Mouse (Mus musculus): Measurements from ENCODE around the gene Uvssa. TPM values are rescaled to one million over a fixed set of nuclear protein-coding genes. Genes with fewer than 3 reads are reported as not detected.
A peak's percentile ranks its signal among the peaks of the same experiment; 100 is the strongest.

Gene Uvssa
- polyA plus RNA-seq, 1 experiment from 2014 or later, result 8.8 TPM

GRCm38 (mm10) chr5:33349706-33350105, 28.6 kb upstream of the Uvssa start:
- H3K4me3 ChIP-seq, result no peak overlapping the region
- no peaks in the 10 kb centered on the region; the same call in 1 of the 2 replicates for H3K4me1 ChIP-seq
- H3K4me2 ChIP-seq (replicated peaks), result no peak overlapping the region
- H3K27me3 ChIP-seq, result no peaks in the 10 kb centered on the region
- 74% methylated on average over 4 of the region's 4 CpGs for WGBS
- no peak for ATAC-seq (replicated peaks)
- no peak overlapping the region for H3K27ac ChIP-seq (replicated peaks)
- no peaks in the 10 kb centered on the region for H3K9me3 ChIP-seq
- no peaks in the 10 kb centered on the region for H3K36me3 ChIP-seq
- H3K9ac ChIP-seq (replicated peaks), result no peak overlapping the region

GRCm38 (mm10) chr5:33351556-33352272, 26.6 kb upstream of the Uvssa start:
- no peaks in the 10 kb centered on the region for H3K27me3 ChIP-seq
- H3K36me3 ChIP-seq, result no peaks in the 10 kb centered on the region
- no peak overlapping the region for H3K9ac ChIP-seq (replicated peaks)
- no peak for ATAC-seq (replicated peaks)
- no peak overlapping the region for H3K4me3 ChIP-seq
- H3K4me1 ChIP-seq, result no peaks in the 10 kb centered on the region; the same call in 1 of the 2 replicates
- H3K9me3 ChIP-seq, result no peaks in the 10 kb centered on the region
- H3K4me2 ChIP-seq (replicated peaks), result no peak overlapping the region
- 88% methylated on average over 3 of the region's 3 CpGs for WGBS
- H3K27ac ChIP-seq (replicated peaks), result no peak overlapping the region

- H3K4me3 ChIP-seq, result no peak overlapping the region
- H3K36me3 ChIP-seq, result no peaks in the 10 kb centered on the region
- no peaks in the 10 kb centered on the region for H3K9me3 ChIP-seq
- H3K9ac ChIP-seq (replicated peaks), result no peak overlapping the region
- H3K27ac ChIP-seq (replicated peaks), result no peak overlapping the region
- no peak overlapping the region for H3K4me2 ChIP-seq (replicated peaks)
- ATAC-seq (replicated peaks), result no peak
- 81% methylated on average over 8 of the region's 8 CpGs for WGBS
- no peaks in the 10 kb centered on the region; the same call in 1 of the 2 replicates for H3K4me1 ChIP-seq
- H3K27me3 ChIP-seq, result no peaks in the 10 kb centered on the region
These were observed 26.1 kb upstream of the Uvssa start for GRCm38 (mm10) chr5:33352273-33352645.

GRCm38 (mm10) chr5:33353011-33353410, 25.3 kb upstream of the Uvssa start:
- 81% methylated on average over 3 of the region's 3 CpGs for WGBS
- no peak for ATAC-seq (replicated peaks)

GRCm38 (mm10) chr5:33357494-33357893, 20.9 kb upstream of the Uvssa start:
- no peaks in the 10 kb centered on the region; the same call in 1 of the 2 replicates for H3K4me1 ChIP-seq
- H3K4me3 ChIP-seq, result no peak overlapping the region
- no peak for ATAC-seq (replicated peaks)
- H3K9ac ChIP-seq (replicated peaks), result no peak overlapping the region
- H3K36me3 ChIP-seq, result peaks cover 37% of the 10 kb centered on the region
- 95% methylated on average over 1 of the region's 1 CpGs for WGBS
- H3K27ac ChIP-seq (replicated peaks), result no peak overlapping the region
- H3K27me3 ChIP-seq, result no peaks in the 10 kb centered on the region
- no peaks in the 10 kb centered on the region for H3K9me3 ChIP-seq
- H3K4me2 ChIP-seq (replicated peaks), result no peak overlapping the region

More at GRCm38 (mm10) chr5:33353011-33353410, 25.3 kb upstream of the Uvssa start:
- Histone ChIP-seq H3K36me3 (no peaks in the 10 kb centered on the region), H3K9ac (replicated peaks) (no peak overlapping the region), H3K4me3 (no peak overlapping the region), H3K4me1 (no peaks in the 10 kb centered on the region; the same call in 1 of the 2 replicates), H3K9me3 (no peaks in the 10 kb centered on the region), H3K27ac (replicated peaks) (no peak overlapping the region), H3K27me3 (no peaks in the 10 kb centered on the region), H3K4me2 (replicated peaks) (no peak overlapping the region)

- Histone ChIP-seq H3K9me3 (no peaks in the 10 kb centered on the region), H3K9ac (replicated peaks) (no peak overlapping the region), H3K27me3 (no peaks in the 10 kb centered on the region), H3K27ac (replicated peaks) (no peak overlapping the region), H3K4me1 (no peaks in the 10 kb centered on the region), H3K36me3 (peaks cover 46% of the 10 kb centered on the region), H3K4me3 (no peak overlapping the region), H3K4me2 (replicated peaks) (no peak overlapping the region)
- no peak for ATAC-seq (replicated peaks)
- WGBS, result 95% methylated on average over 4 of the region's 4 CpGs
These were observed 19.9 kb upstream of the Uvssa start for GRCm38 (mm10) chr5:33358467-33358866.

GRCm38 (mm10) chr5:33363263-33363662, 15.1 kb upstream of the Uvssa start:
- H3K9ac ChIP-seq (replicated peaks), result no peak overlapping the region
- H3K4me1 ChIP-seq, result no peaks in the 10 kb centered on the region
- H3K27me3 ChIP-seq, result no peaks in the 10 kb centered on the region
- ATAC-seq (replicated peaks), result no peak
- no peak overlapping the region for H3K4me3 ChIP-seq
- no peaks in the 10 kb centered on the region for H3K9me3 ChIP-seq
- H3K36me3 ChIP-seq, result peaks cover 88% of the 10 kb centered on the region
- no peak overlapping the region for H3K4me2 ChIP-seq (replicated peaks)
- WGBS, result 94% methylated on average over 5 of the region's 5 CpGs
- no peak overlapping the region for H3K27ac ChIP-seq (replicated peaks)

GRCm38 (mm10) chr5:33368651-33369050, 9.7 kb upstream of the Uvssa start:
- Histone ChIP-seq H3K9me3 (no peaks in the 10 kb centered on the region), H3K27ac (replicated peaks) (no peak overlapping the region), H3K36me3 (peaks cover 93% of the 10 kb centered on the region), H3K4me3 (no peak overlapping the region), H3K4me2 (replicated peaks) (no peak overlapping the region), H3K4me1 (no peaks in the 10 kb centered on the region), H3K27me3 (no peaks in the 10 kb centered on the region), H3K9ac (replicated peaks) (no peak overlapping the region)
- ATAC-seq (replicated peaks), result no peak
- 94% methylated on average over 4 of the region's 4 CpGs for WGBS

- Histone ChIP-seq H3K27ac (replicated peaks) (no peak overlapping the region), H3K27me3 (no peaks in the 10 kb centered on the region), H3K4me3 (no peak overlapping the region), H3K9me3 (no peaks in the 10 kb centered on the region), H3K9ac (replicated peaks) (no peak overlapping the region), H3K36me3 (peaks cover 78% of the 10 kb centered on the region), H3K4me2 (replicated peaks) (no peak overlapping the region), H3K4me1 (no peaks in the 10 kb centered on the region)
- no peak for ATAC-seq (replicated peaks)
These were observed 7.2 kb upstream of the Uvssa start for GRCm38 (mm10) chr5:33371137-33371536.

- Histone ChIP-seq H3K36me3 (peaks cover 74% of the 10 kb centered on the region), H3K9me3 (no peaks in the 10 kb centered on the region), H3K27ac (replicated peaks) (no peak overlapping the region), H3K4me2 (replicated peaks) (no peak overlapping the region), H3K9ac (replicated peaks) (no peak overlapping the region), H3K4me3 (no peak overlapping the region), H3K27me3 (no peaks in the 10 kb centered on the region), H3K4me1 (no peaks in the 10 kb centered on the region)
- WGBS, result 95% methylated on average over 4 of the region's 4 CpGs
- no peak for ATAC-seq (replicated peaks)
These were observed 6.7 kb upstream of the Uvssa start for GRCm38 (mm10) chr5:33371668-33372067.

- 92% methylated on average over 18 of the region's 18 CpGs for WGBS
- H3K9me3 ChIP-seq, result no peaks in the 10 kb centered on the region
- H3K36me3 ChIP-seq, result peaks cover 68% of the 10 kb centered on the region
- no peak overlapping the region for H3K4me2 ChIP-seq (replicated peaks)
- no peaks in the 10 kb centered on the region for H3K27me3 ChIP-seq
- H3K4me1 ChIP-seq, result peaks cover under 1% of the 10 kb centered on the region; the same call in 1 of the 2 replicates
- no peak overlapping the region for H3K4me3 ChIP-seq
- H3K27ac ChIP-seq (replicated peaks), result no peak overlapping the region
- no peak for ATAC-seq (replicated peaks)
- H3K9ac ChIP-seq (replicated peaks), result no peak overlapping the region
These were observed 5.9 kb upstream of the Uvssa start for GRCm38 (mm10) chr5:33372331-33373038.

GRCm38 (mm10) chr5:33377176-33377575, 1.2 kb upstream of the Uvssa start:
- no peak overlapping the region for H3K9ac ChIP-seq (replicated peaks)
- H3K4me1 ChIP-seq, result peaks cover 14% of the 10 kb centered on the region
- no peak overlapping the region for H3K27ac ChIP-seq (replicated peaks)
- H3K4me3 ChIP-seq, result peak overlapping the region; percentile 68; the same call in 1 of the 2 replicates
- peak overlapping the region; percentile 92; the same call in 1 of the 2 replicates for H3K4me2 ChIP-seq (replicated peaks)
- peaks cover 22% of the 10 kb centered on the region for H3K36me3 ChIP-seq
- H3K27me3 ChIP-seq, result no peaks in the 10 kb centered on the region
- H3K9me3 ChIP-seq, result no peaks in the 10 kb centered on the region
- ATAC-seq (replicated peaks), result no peak
- WGBS, result 60% methylated on average over 6 of the region's 6 CpGs

Data from forebrain, embryonic 15.5 days (tissue).